Mouse (Mus musculus): Measurements from ENCODE around the gene Rab34. TPM values are rescaled to one million over a fixed set of nuclear protein-coding genes. Genes with fewer than 3 reads are reported as not detected.
A peak's percentile ranks its signal among the peaks of the same experiment; 100 is the strongest.

Rab34 gene
- total RNA-seq, 2 experiments from 2014 or later = not detected

- ATAC-seq (ENCODE audit: poor library complexity, severe bottlenecking) = peak; percentile 81
These were observed 23.1 kb upstream of the Rab34 start, which contains the start of gene Traf4 for GRCm38 (mm10) chr11:78164924-78165760. Gene Traf4 (minus strand): TSS chr11:78165589.

- ATAC-seq (ENCODE audit: poor library complexity, severe bottlenecking) = peak; percentile 30
These were observed 22.5 kb upstream of the Rab34 start for GRCm38 (mm10) chr11:78165761-78166109.

- no peak for ATAC-seq (ENCODE audit: poor library complexity, severe bottlenecking)
These were observed 22.1 kb upstream of the Rab34 start for GRCm38 (mm10) chr11:78166161-78166560.

GRCm38 (mm10) chr11:78166640-78167039, 21.6 kb upstream of the Rab34 start:
- no peak for ATAC-seq (ENCODE audit: poor library complexity, severe bottlenecking)

- ATAC-seq (ENCODE audit: poor library complexity, severe bottlenecking) = no peak
These were observed 20.8 kb upstream of the Rab34 start for GRCm38 (mm10) chr11:78167257-78167959.

- ATAC-seq (ENCODE audit: poor library complexity, severe bottlenecking) = peak; percentile 48
These were observed 19.4 kb upstream of the Rab34 start for GRCm38 (mm10) chr11:78168541-78169468.

- no peak for ATAC-seq (ENCODE audit: poor library complexity, severe bottlenecking)
These were observed 17.9 kb upstream of the Rab34 start for GRCm38 (mm10) chr11:78170306-78170705.

GRCm38 (mm10) chr11:78171328-78171727, 16.9 kb upstream of the Rab34 start:
- ATAC-seq (ENCODE audit: poor library complexity, severe bottlenecking) = no peak

- ATAC-seq (ENCODE audit: poor library complexity, severe bottlenecking) = no peak
These were observed 16.0 kb upstream of the Rab34 start for GRCm38 (mm10) chr11:78172034-78172747.

- ATAC-seq (ENCODE audit: poor library complexity, severe bottlenecking) = no peak
These were observed 15.4 kb upstream of the Rab34 start for GRCm38 (mm10) chr11:78172748-78173383.

GRCm38 (mm10) chr11:78174506-78174905, 13.7 kb upstream of the Rab34 start:
- no peak for ATAC-seq (ENCODE audit: poor library complexity, severe bottlenecking)

- no peak for ATAC-seq (ENCODE audit: poor library complexity, severe bottlenecking)
These were observed 12.3 kb upstream of the Rab34 start for GRCm38 (mm10) chr11:78175771-78176401.

GRCm38 (mm10) chr11:78176402-78176862, 11.8 kb upstream of the Rab34 start, which contains the start of the genes Nek8 and Tlcd1:
Gene Nek8 (minus strand): TSS chr11:78176675.
Gene Tlcd1 (plus strand): TSS chr11:78176711.
- peak; percentile 66 for ATAC-seq (ENCODE audit: poor library complexity, severe bottlenecking)

- ATAC-seq (ENCODE audit: poor library complexity, severe bottlenecking) = no peak
These were observed 11.3 kb upstream of the Rab34 start for GRCm38 (mm10) chr11:78176905-78177331.

- peak; percentile 48 for ATAC-seq (ENCODE audit: poor library complexity, severe bottlenecking)
These were observed 10.8 kb upstream of the Rab34 start for GRCm38 (mm10) chr11:78177437-78177836.

GRCm38 (mm10) chr11:78177903-78178858, 10.0 kb upstream of the Rab34 start:
- ATAC-seq (ENCODE audit: poor library complexity, severe bottlenecking) = peak; percentile 76

- no peak for ATAC-seq (ENCODE audit: poor library complexity, severe bottlenecking)
These were observed 9.3 kb upstream of the Rab34 start for GRCm38 (mm10) chr11:78178859-78179437.
